ENCODE assay signal across 32 mouse cellular contexts in the genomic region with DNA sequence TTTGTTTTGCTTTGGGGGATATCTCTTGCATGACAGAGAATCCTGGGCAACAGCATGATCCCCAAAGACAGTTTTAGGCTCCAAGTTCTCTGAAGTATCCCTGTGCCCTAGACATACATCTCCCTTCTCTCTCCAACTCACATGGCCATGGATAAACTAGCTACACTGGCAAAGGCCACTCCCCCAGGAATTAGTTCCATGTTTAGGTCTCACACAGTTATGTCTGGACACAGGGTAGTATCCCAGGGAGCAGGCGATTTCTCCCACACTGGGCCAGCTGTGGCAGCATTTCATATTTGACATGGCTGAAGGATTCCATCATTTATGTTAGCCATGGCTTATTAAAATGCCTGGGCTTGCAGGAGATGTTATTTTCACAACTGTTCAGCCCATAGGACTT.
"Had no signal": no experiment of that assay in that cellular context is flagged by ENCODE, and none has a peak within 500 bp of the region (broad histone marks: within the 10 kb centered on the region; RNA-seq: fewer than 3 reads in every experiment).

No protein-coding gene starts in this region.

- H3K4me3 ChIP-seq: limb, embryonic 10.5 days; limb, embryonic 12.5 days; limb, embryonic 13.5 days; limb, embryonic 15.5 days; liver, embryonic 12.5 days; liver, embryonic 13.5 days; liver, embryonic 15.5 days; lung, embryonic 15.5 days; megakaryocyte, embryonic 14.5 days; midbrain, embryonic 10.5 days; midbrain, embryonic 12.5 days; midbrain, embryonic 13.5 days; midbrain, embryonic 15.5 days; myocyte; neural tube, embryonic 12.5 days had no signal

- H3K27ac ChIP-seq: limb, embryonic 10.5 days; limb, embryonic 12.5 days; limb, embryonic 13.5 days; limb, embryonic 15.5 days; liver, embryonic 12.5 days; liver, embryonic 13.5 days; liver, embryonic 14.5 days; liver, embryonic 15.5 days; lung, embryonic 15.5 days; macrophage; midbrain, embryonic 10.5 days; midbrain, embryonic 12.5 days; midbrain, embryonic 13.5 days; midbrain, embryonic 15.5 days; neural tube, embryonic 12.5 days had no signal

- H3K9ac ChIP-seq: limb, embryonic 12.5 days; limb, embryonic 13.5 days; limb, embryonic 15.5 days; liver, embryonic 12.5 days; liver, embryonic 13.5 days; liver, embryonic 14.5 days; liver, embryonic 15.5 days; liver, postnatal 0 days; lung, embryonic 14.5 days; lung, embryonic 15.5 days; midbrain, embryonic 12.5 days; midbrain, embryonic 13.5 days; midbrain, embryonic 15.5 days; neural tube, embryonic 12.5 days had no signal

- H3K9me3 ChIP-seq: limb, embryonic 10.5 days; limb, embryonic 12.5 days; limb, embryonic 15.5 days; liver, embryonic 12.5 days; liver, embryonic 13.5 days; liver, embryonic 15.5 days; lung, embryonic 15.5 days; midbrain, embryonic 12.5 days; midbrain, embryonic 15.5 days; neural tube, embryonic 12.5 days had no signal

- H3K27me3 ChIP-seq: limb, embryonic 12.5 days; limb, embryonic 13.5 days; limb, embryonic 15.5 days; liver, embryonic 12.5 days; liver, embryonic 13.5 days; liver, embryonic 15.5 days; lung, embryonic 15.5 days; megakaryocyte, embryonic 14.5 days; midbrain, embryonic 12.5 days; midbrain, embryonic 13.5 days; midbrain, embryonic 15.5 days; neural tube, embryonic 12.5 days had no signal

- H3K36me3 ChIP-seq: limb, embryonic 10.5 days; limb, embryonic 12.5 days; limb, embryonic 13.5 days; limb, embryonic 15.5 days; liver, embryonic 12.5 days; liver, embryonic 13.5 days; liver, embryonic 15.5 days; lung, embryonic 15.5 days; midbrain, embryonic 10.5 days; midbrain, embryonic 12.5 days; midbrain, embryonic 13.5 days; midbrain, embryonic 15.5 days; neural tube, embryonic 12.5 days had no signal

- ATAC-seq: liver, embryonic 12.5 days; liver, postnatal 0 days; lung, postnatal 0 days; midbrain, embryonic 13.5 days; midbrain, embryonic 15.5 days; midbrain, embryonic 16.5 days had no signal

- DNase-seq: left cerebral cortex, postnatal 4 days; liver; liver, embryonic 13.5 days; liver, postnatal 0 days; lung, adult 18-20 months; lung, adult 2 months; lung, embryonic 14.5 days; lung, postnatal 10 days; lung, postnatal 14 days; lung, postnatal 36 days; lung, postnatal 4 days; midbrain, embryonic 14.5 days had no signal

- H3K4me2 ChIP-seq: limb, embryonic 12.5 days; limb, embryonic 13.5 days; limb, embryonic 15.5 days; liver, embryonic 11.5 days; liver, embryonic 12.5 days; liver, embryonic 13.5 days; liver, embryonic 15.5 days; lung, embryonic 14.5 days; lung, embryonic 15.5 days; midbrain, embryonic 11.5 days; midbrain, embryonic 12.5 days; midbrain, embryonic 13.5 days; midbrain, embryonic 15.5 days; neural tube, embryonic 12.5 days had no signal

- H3K4me1 ChIP-seq: limb, embryonic 12.5 days; limb, embryonic 13.5 days; limb, embryonic 15.5 days; liver, embryonic 12.5 days; liver, embryonic 13.5 days; liver, embryonic 15.5 days; lung, embryonic 15.5 days; megakaryocyte, embryonic 14.5 days; midbrain, embryonic 12.5 days; midbrain, embryonic 13.5 days; neural tube, embryonic 12.5 days had no signal
